Mouse (Mus musculus) ES-E14 (cell line): Measurements from ENCODE around the gene Gm10775.

Source experiments
- CHD2 ChIP-seq: IDR thresholded peaks from 2 replicates; pipeline ENCODE4 v1.6.1; 2014; ENCODE audit warnings: mild to moderate bottlenecking, low read depth, low read length, inconsistent platforms
- ZC3H11A ChIP-seq: IDR thresholded peaks from 2 replicates; pipeline ENCODE4 v1.6.1; 2012; ENCODE audit warnings: low read depth, mild to moderate bottlenecking, inconsistent platforms, low read length, borderline replicate concordance

GRCm38 (mm10) chr13:65286771-65287170 is 27.4 kb downstream of the Gm10775 start:
- TF ChIP-seq ZC3H11A (0 out of 2 replicates have a peak, but pooled peaks have one; percentile 20), CHD2 (no peak)
